Mouse (Mus musculus) gastrocnemius, postnatal 14 days (tissue): ENCODE results near the gene Pcyt1a. TPM values are rescaled to one million over a fixed set of nuclear protein-coding genes. Genes with fewer than 3 reads are reported as not detected.

ENCODE experiments used
- DNase-seq: peaks from one replicate; pipeline ENCODE4 v3.0.0; 2021; ENCODE audit warnings: mixed read lengths
- intact Hi-C: fragments of 180-260 bp; cut with DNase I; formaldehyde crosslinking; loops from one replicate; pipeline ENCODE4 v1.15.1; 2025; ENCODE audit warnings: low total_unique reads
- total RNA-seq, 2 experiments: library from RNA; stranded (reverse); gene quantifications; 2 replicates each; pipeline ENCODE4 v1.2.3; 2021

Pcyt1a gene
- total RNA-seq, 2 experiments from 2014 or later, result 74.4 to 74.6 TPM

GRCm38 (mm10) chr16:32503633-32504032 is 72.9 kb downstream of the Pcyt1a start:
- DNase-seq, result no peak
- intact Hi-C loops, result loop anchor here (10.0 kb wide), 2 partner anchors 181 to 389 kb away; no protein-coding TSS in a partner anchor

GRCm38 (mm10) chr16:32506298-32506697 is 75.6 kb downstream of the Pcyt1a start:
- intact Hi-C loops, result loop anchor here (5.0 to 10.0 kb wide), 3 partner anchors 106 to 391 kb away; no protein-coding TSS in a partner anchor
- DNase-seq, result no peak

- intact Hi-C loops, result loop anchor here (5.0 to 10.0 kb wide), 3 partner anchors 105 to 392 kb away; no protein-coding TSS in a partner anchor
- DNase-seq, result no peak
These were observed 76.1 kb downstream of the Pcyt1a start for GRCm38 (mm10) chr16:32506868-32507267.

- intact Hi-C loops, result loop anchor here (5.0 to 10.0 kb wide), 3 partner anchors 105 to 393 kb away; no protein-coding TSS in a partner anchor
- DNase-seq, result peak; percentile 56
These were observed 76.7 kb downstream of the Pcyt1a start for GRCm38 (mm10) chr16:32507407-32507806.

- no peak for DNase-seq
- intact Hi-C loops, result loop anchor here (5.0 to 10.0 kb wide), 3 partner anchors 104 to 393 kb away; no protein-coding TSS in a partner anchor
These were observed 77.3 kb downstream of the Pcyt1a start for GRCm38 (mm10) chr16:32508035-32508434.

- no peak for DNase-seq
These were observed 77.9 kb downstream of the Pcyt1a start for GRCm38 (mm10) chr16:32508506-32509065.

GRCm38 (mm10) chr16:32509066-32509942 is 78.6 kb downstream of the Pcyt1a start:
- intact Hi-C loops, result loop anchor here (5.0 to 10.0 kb wide), 3 partner anchors 103 to 395 kb away; no protein-coding TSS in a partner anchor
- DNase-seq, result no peak

More at GRCm38 (mm10) chr16:32508506-32509065, 77.9 kb downstream of the Pcyt1a start:
- intact Hi-C loops, result loop anchor here (5.0 to 10.0 kb wide), 3 partner anchors 104 to 394 kb away; no protein-coding TSS in a partner anchor

- DNase-seq, result no peak
- intact Hi-C loops, result no loop called here
These were observed 79.9 kb downstream of the Pcyt1a start for GRCm38 (mm10) chr16:32510399-32511337.

GRCm38 (mm10) chr16:32511338-32511734 is 80.6 kb downstream of the Pcyt1a start:
- no peak for DNase-seq
- intact Hi-C loops, result no loop called here

GRCm38 (mm10) chr16:32511827-32512490 is 81.2 kb downstream of the Pcyt1a start:
- no peak for DNase-seq
- intact Hi-C loops, result no loop called here

GRCm38 (mm10) chr16:32512921-32513320 is 82.2 kb downstream of the Pcyt1a start:
- intact Hi-C loops, result no loop called here
- DNase-seq, result no peak

- DNase-seq, result no peak
- intact Hi-C loops, result no loop called here
These were observed 82.7 kb downstream of the Pcyt1a start for GRCm38 (mm10) chr16:32513401-32513800.

GRCm38 (mm10) chr16:32513948-32514347 is 83.2 kb downstream of the Pcyt1a start:
- DNase-seq, result no peak
- intact Hi-C loops, result no loop called here

- DNase-seq, result no peak
- intact Hi-C loops, result no loop called here
These were observed 85.6 kb downstream of the Pcyt1a start for GRCm38 (mm10) chr16:32516006-32516962.

GRCm38 (mm10) chr16:32517785-32518481 is 87.2 kb downstream of the Pcyt1a start:
- intact Hi-C loops, result no loop called here
- no peak for DNase-seq

- intact Hi-C loops, result no loop called here
- DNase-seq, result no peak
These were observed 89.1 kb downstream of the Pcyt1a start for GRCm38 (mm10) chr16:32519656-32520371.
